Mouse (Mus musculus) heart, adult 2 months (tissue): ENCODE measurements around the gene Vsig8.

ENCODE experiments used
- CTCF ChIP-seq: fragments of 200-600 bp; IDR thresholded peaks from 2 replicates; pipeline ENCODE4 v1.8.1; 2022; ENCODE audit warnings: antibody characterized with exemption, mild to moderate bottlenecking, moderate library complexity
- EP300 ChIP-seq: fragments of 200-500 bp; IDR thresholded peaks from 2 replicates; pipeline ENCODE4 v1.6.1; 2011; ENCODE audit warnings: low read depth, low read length, control low read depth; ENCODE audit not compliant: insufficient read depth
- POLR2A ChIP-seq: fragments of 200-500 bp; IDR thresholded peaks from 2 replicates; pipeline ENCODE4 v1.6.1; 2011; ENCODE audit warnings: mild to moderate bottlenecking, low read depth, low read length, control low read depth; ENCODE audit not compliant: insufficient read depth

DNA sequence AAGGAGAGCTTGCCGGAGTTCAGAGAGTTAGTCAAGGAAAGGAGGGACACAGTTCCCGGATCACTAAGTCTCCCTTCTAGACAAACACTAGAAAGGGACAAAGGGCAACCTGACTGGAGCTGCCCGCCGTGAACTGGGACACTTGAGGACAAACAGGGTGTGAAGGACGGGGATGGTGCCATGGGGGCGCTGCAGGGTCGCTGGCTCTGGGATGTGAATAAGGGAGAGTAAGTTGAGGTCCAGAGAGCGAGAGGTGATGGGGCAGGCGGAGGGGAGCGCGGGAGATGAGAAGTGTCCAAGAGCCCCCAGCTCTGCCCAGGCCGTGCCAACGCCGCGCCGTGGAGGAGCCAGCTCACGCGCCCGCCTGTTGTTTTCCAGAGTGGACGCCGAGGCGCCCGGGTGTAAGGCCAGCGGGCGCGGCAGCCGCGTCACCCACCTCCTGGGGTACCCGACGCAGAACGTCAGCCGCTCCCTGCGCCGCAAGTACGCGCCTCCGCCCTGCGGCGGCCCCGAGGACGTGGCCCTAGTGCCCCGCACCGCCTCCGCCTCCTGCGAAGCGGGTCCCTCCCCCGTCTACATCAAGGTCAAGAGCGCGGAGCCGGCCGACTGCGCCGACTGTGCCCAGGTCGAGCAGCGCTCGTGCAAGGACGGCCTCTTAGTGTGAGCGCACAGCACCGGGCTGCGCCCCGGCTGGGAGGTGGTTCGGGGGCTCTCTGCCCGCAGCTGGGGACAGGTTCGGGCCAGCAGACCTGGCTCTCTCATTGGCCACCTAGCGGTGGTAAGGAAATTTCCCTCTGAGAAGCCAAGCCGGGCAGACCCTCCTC lies 7.1 kb downstream of the Vsig8 start:
- TF ChIP-seq POLR2A (peak; percentile 33; the same call in 1 of the 2 replicates), CTCF (peak; percentile 87), EP300 (no peak)
